Mouse (Mus musculus) Patski (cell line): ENCODE data around the gene Pla2g3. TPM values are rescaled to one million over a fixed set of nuclear protein-coding genes. Genes with fewer than 3 reads are reported as not detected.

Experiments
- ATAC-seq: fragments of 100-300 bp; one replicate; pipeline ENCODE4 v1.8.0; 2021
- CTCF ChIA-PET: fragments of 350-600 bp; sonication (Branson Sonifier 250); formaldehyde crosslinking; loops from one replicate; lab custom pipeline; 2022; ENCODE audit warnings: inconsistent platforms; lab: Charles Lee
- POLR2A ChIA-PET: fragments of 350-600 bp; sonication (Branson Sonifier 250); formaldehyde crosslinking; loops from one replicate; lab custom pipeline; 2022; ENCODE audit warnings: antibody characterized with exemption, inconsistent platforms; lab: Charles Lee
- DNase-seq: peaks from one replicate; pipeline ENCODE4 v3.0.0-alpha.2; 2011; ENCODE audit warnings: low read depth, low spot score
- H3K27me3 ChIP-seq: fragments of 371-371 bp; one replicate; pipeline ENCODE4 v1.5.1; 2021
- CTCF ChIP-seq: fragments of 100-300 bp; IDR thresholded peaks from one replicate; pipeline ENCODE4 v1.5.1; 2021
- in situ Hi-C: fragments of 300-500 bp; cut with MboI; formaldehyde crosslinking; loops from 3 replicates; pipeline ENCODE4 v1.11.1; 2018; ENCODE audit warnings: low pct_unique_long_range_greater_than_20kb, mixed read lengths
- polyA plus RNA-seq: library from polyadenylated mRNA; unstranded; gene quantifications from one replicate; pipeline ENCODE4 v1.2.3, GENCODE M21; 2021

The Pla2g3 gene
- polyA plus RNA-seq, 1 experiment from 2014 or later: 0.37 TPM

DNA sequence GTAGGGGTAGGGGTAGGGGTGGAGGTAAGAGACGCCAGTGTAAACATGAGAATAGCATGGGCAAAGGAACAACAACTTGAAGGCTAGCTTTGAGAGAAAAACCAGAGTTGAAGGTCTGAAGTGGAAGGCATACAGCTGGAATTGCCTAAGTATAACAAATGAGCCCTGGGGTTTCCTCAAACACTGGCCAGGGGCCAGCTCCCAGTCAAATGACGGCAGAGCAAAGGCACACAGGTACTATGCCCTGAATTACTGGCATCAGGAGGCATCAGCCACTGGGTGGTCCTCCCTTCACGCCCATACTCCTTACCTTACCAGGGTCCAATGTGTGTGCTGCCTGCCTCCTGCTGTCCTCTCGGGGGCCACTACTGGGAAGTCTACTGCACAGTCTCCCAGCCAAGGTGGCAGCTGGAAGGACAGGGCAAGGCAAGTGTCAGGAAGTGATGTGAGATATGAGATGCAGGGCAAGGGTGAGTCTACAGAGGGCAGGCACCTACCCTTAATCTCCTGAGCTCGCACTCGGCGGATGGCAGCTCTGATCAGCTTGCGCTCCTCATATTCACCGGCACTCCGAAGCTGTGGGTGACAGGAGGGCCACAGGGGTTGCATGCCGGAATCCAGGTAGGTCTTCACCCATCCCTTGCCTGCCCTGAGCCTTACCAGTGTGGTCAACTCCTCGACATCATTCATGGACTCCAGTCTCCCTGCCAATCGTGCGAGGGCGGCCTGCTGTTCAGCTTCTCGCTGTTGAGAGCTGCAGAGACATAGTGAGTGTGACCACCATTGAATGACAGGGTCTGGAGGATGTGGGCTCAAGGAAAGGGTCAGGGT, 44.2 kb downstream of the Pla2g3 start:
- in situ Hi-C loops: loop anchor here (5.0 to 10.0 kb wide), 3 partner anchors 72 to 352 kb away; no protein-coding TSS in a partner anchor
- TF ChIP-seq CTCF: no peak
- DNase-seq (no peak), ATAC-seq (no peak)
- POLR2A ChIA-PET: interaction anchor here (5.2 kb wide), 1 partner anchor 117 kb away, joined by 23 read pairs; the partner anchor contains the start of gene Morc2a
- CTCF ChIA-PET: interaction anchor here (0.9 to 1.7 kb wide), 2 partner anchors 10 to 18 kb away, joined by 3 to 4 read pairs; partner anchors contain the start of gene Selenom
- H3K27me3 ChIP-seq: no peaks in the 10 kb centered on the region

DNA sequence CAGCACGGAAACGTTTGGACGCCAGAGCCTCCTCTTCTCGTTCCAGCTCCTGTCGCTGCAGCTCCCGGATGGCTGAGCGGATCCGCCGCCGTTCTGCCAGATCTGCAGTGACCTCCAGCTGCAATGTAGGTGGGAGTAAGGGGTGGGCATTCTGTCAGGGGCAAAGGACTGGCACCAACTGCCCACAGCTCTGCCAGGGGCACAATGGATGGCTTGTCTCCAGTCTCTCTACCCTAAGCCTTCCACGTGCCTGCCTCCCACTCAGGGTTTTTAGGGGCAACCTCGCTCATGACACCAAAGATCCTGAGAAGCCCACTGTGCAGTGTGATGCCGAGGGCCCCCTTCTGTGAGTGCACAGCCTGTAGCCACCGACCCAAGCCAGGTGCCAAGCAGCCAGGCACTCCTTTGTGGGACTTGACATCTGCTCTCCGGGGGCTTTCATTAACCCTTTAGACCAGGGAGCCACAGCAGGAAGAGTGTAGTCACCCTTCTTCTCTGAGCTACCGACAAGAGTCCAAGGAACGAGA, 45.4 kb downstream of the Pla2g3 start:
- in situ Hi-C loops: loop anchor here (5.0 to 10.0 kb wide), 3 partner anchors 71 to 351 kb away; no protein-coding TSS in a partner anchor

DNA sequence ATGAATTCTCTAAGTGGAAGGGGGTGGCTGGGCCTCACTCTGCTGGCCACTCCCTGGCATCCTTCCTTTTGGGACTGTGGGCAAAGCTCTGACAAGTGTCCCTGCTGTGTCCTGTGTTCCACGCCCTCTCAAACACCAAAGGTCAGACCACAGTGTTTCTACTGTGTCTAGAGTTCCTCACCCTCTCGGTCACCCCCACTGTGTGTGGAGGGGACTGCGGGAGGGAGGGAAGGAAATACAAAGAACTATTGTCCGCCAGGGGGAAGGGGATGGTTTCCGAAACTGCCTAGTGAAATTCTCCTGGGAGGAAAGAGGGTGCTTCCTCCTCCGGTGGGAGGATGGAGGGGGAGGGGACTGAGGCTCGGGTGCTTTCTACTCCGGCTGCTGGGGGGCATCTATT, 46.9 kb downstream of the Pla2g3 start:
- ATAC-seq (no peak), DNase-seq (no peak)
- ChIA-PET POLR2A (interaction anchor here (0.9 to 5.2 kb wide), 3 partner anchors 15 to 136 kb away, joined by 3 to 23 read pairs (median 6); partner anchors contain the start of gene Morc2a), CTCF (interaction anchor here (0.7 to 2.4 kb wide), 19 partner anchors 9 to 272 kb away, joined by 3 to 13 read pairs (median 4); no protein-coding TSS in a partner anchor)
- no peaks in the 10 kb centered on the region for H3K27me3 ChIP-seq
- in situ Hi-C loops: loop anchor here (5.0 to 10.0 kb wide), 3 partner anchors 70 to 350 kb away; no protein-coding TSS in a partner anchor
- TF ChIP-seq CTCF: no peak

More for the DNA sequence above, 45.4 kb downstream of the Pla2g3 start:
- ATAC-seq (no peak), DNase-seq (no peak)
- ChIA-PET CTCF (interaction anchor here (1.0 to 2.4 kb wide), 4 partner anchors 10 to 64 kb away, joined by 3 to 11 read pairs (median 4); partner anchors contain the start of gene Selenom), POLR2A (interaction anchor here (5.2 kb wide), 1 partner anchor 116 kb away, joined by 23 read pairs; the partner anchor contains the start of gene Morc2a)
- TF ChIP-seq CTCF: no peak
- H3K27me3 ChIP-seq: no peaks in the 10 kb centered on the region

DNA sequence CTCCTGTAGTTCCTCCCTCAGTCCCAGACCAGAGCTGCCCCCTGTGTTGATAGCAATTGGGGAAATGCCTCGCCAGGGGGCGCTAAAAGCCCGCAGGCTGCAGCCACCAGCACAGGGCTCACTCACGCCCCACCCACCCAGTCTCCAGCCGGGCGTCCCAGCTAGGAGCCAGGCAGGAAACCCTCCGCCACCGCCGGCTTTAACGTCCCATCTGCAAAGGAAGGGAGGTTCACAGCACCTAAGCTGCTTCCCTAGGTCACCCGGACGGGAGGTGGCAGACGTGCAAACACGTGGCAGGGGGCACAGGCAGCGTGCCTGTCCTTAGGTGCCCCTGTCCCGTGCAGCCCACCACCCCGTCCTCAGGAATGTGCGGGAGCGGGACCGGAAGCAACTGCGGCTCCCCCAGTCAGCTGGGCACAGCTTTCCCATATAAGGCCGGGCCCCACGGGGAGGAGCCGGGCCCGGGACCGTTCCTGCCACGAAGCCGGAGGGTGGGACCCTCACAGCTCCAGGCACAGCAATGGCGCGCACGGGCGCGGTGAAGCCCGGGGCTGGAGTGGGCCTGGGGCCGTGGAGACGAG, 47.4 kb downstream of the Pla2g3 start:
- no peak for TF ChIP-seq CTCF
- H3K27me3 ChIP-seq: no peaks in the 10 kb centered on the region
- in situ Hi-C loops: loop anchor here (10.0 kb wide), 2 partner anchors 69 to 349 kb away; no protein-coding TSS in a partner anchor
- ChIA-PET CTCF (interaction anchor here (0.7 to 2.4 kb wide), 19 partner anchors 9 to 268 kb away, joined by 3 to 13 read pairs (median 4); no protein-coding TSS in a partner anchor), POLR2A (interaction anchor here (0.6 to 5.2 kb wide), 4 partner anchors 15 to 145 kb away, joined by 3 to 23 read pairs (median 8); partner anchors contain the start of gene Morc2a)
- ATAC-seq (peak; percentile 62), DNase-seq (no peak)

DNA sequence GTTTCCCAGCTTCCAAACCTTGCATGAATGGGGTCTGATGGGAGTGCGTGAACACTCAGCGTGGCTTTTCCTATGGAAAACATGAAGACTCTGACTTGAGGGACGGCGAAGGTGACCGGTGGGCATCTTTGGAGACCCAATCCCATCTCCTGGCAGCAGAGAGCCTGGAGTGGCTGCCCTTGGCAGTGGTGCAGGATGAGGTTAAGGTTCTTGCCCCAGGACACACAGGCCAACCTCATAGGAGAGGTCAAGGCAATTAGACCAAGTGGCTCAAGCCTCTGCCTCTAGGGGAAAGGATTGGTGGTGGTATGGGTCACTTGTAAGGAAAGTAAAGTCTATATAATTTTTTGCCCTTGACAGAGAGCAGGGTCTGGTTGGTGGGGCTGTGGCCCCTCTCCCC, 48.0 kb downstream of the Pla2g3 start:
- no peak for DNase-seq
- TF ChIP-seq CTCF: no peak
- no peak for ATAC-seq
- ChIA-PET CTCF (interaction anchor here (0.9 to 2.4 kb wide), 12 partner anchors 10 to 267 kb away, joined by 3 to 13 read pairs (median 7); no protein-coding TSS in a partner anchor), POLR2A (interaction anchor here (0.9 to 5.2 kb wide), 4 partner anchors 10 to 135 kb away, joined by 3 to 23 read pairs (median 4); partner anchors contain the start of gene Morc2a)
- H3K27me3 ChIP-seq: no peaks in the 10 kb centered on the region
- in situ Hi-C loops: loop anchor here (10.0 kb wide), 2 partner anchors 69 to 349 kb away; no protein-coding TSS in a partner anchor

DNA sequence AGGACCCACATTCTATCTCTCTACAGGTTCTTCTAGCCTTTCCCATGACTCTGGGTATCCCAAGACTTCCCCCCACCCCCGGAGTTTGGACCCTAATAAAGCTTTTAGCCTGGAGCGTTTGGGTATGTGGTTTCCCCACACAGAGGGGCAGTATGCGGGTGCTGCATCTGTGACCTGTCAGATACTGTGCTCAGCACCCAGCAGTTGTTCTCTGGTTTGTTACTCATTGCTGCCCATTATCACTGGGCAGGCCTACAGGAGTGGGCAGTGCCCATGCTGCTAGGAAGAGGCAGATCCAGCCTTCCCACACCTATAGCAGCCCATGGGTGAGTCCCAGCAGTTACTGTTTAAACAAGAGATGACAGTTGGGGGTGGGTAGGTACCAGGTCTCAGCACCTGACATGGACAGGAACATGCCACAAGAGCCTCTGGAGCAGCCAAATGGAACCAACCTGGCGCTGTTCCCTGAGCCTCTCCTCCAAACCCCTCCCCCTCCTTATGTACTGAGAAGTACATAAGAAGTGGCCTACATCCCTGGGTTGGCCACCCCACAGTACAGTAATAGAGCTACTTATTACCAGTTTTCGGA, 48.8 kb downstream of the Pla2g3 start:
- no peak for TF ChIP-seq CTCF
- ATAC-seq: peak; percentile 36
- ChIA-PET CTCF (interaction anchor here (0.8 to 1.2 kb wide), 4 partner anchors 68 to 254 kb away, joined by 3 to 4 read pairs (median 3); no protein-coding TSS in a partner anchor), POLR2A (interaction anchor here (1.1 to 5.2 kb wide), 4 partner anchors 11 to 134 kb away, joined by 3 to 23 read pairs (median 6); partner anchors contain the start of gene Morc2a)
- no peaks in the 10 kb centered on the region for H3K27me3 ChIP-seq
- peak; percentile 66 for DNase-seq
- in situ Hi-C loops: loop anchor here (10.0 kb wide), 2 partner anchors 68 to 348 kb away; no protein-coding TSS in a partner anchor

DNA sequence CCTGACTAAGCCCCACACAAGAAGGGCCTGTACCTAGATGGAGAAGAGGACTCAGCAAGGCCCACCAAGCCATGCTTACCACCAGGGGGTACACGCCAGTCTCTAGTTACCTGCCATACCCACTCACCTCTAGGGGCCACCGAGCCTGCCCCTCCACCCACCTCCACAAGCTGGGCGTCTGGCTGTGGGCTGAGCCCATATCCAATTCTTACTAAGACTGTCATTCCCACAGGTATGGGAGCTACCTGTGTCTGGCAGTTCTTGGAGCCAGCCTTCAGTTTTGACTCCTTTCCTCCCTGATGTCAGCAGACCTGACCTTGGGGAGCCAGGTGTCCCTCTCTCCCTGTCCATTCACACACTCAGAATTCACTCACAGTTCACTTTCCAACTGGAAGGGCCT, 49.6 kb downstream of the Pla2g3 start:
- no peaks in the 10 kb centered on the region for H3K27me3 ChIP-seq
- in situ Hi-C loops: loop anchor here (10.0 kb wide), 2 partner anchors 67 to 347 kb away; no protein-coding TSS in a partner anchor
- ATAC-seq (no peak), DNase-seq (no peak)
- no peak for TF ChIP-seq CTCF
- ChIA-PET POLR2A (interaction anchor here (0.6 to 5.2 kb wide), 3 partner anchors 31 to 111 kb away, joined by 5 to 23 read pairs (median 5); partner anchors contain the start of gene Morc2a), CTCF (interaction anchor here (0.8 to 1.2 kb wide), 3 partner anchors 67 to 253 kb away, joined by 3 to 4 read pairs (median 3); no protein-coding TSS in a partner anchor)

DNA sequence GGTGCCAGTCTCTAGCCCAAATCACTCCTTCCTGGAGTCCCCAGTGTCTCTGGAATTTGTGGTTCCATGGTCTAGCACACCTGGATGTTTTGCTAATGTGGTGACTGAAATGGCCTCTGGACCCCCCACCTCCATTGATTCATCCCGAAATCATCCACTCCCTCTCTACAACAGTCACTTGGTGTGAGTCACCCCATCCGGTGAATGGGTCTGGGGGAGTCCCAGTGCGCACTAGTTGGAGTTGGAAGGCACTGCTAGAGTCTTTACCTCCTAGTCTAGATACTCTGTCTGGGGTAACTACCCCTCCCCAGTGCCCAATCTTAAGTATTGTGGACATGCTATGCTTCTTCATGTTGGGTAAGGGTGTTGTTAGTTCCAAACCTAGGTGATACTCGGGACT, 50.3 kb downstream of the Pla2g3 start:
- in situ Hi-C loops: loop anchor here (10.0 kb wide), 2 partner anchors 66 to 346 kb away; no protein-coding TSS in a partner anchor
- H3K27me3 ChIP-seq: no peaks in the 10 kb centered on the region
- TF ChIP-seq CTCF: no peak
- peak; percentile 0 for ATAC-seq
- ChIA-PET CTCF (interaction anchor here (1.2 to 1.7 kb wide), 2 partner anchors 28 to 67 kb away, joined by 4 read pairs; no protein-coding TSS in a partner anchor), POLR2A (interaction anchor here (1.5 to 1.8 kb wide), 2 partner anchors 63 to 111 kb away, joined by 4 to 5 read pairs; partner anchors contain the start of gene Morc2a)
- DNase-seq: peak; percentile 62
